Mouse (Mus musculus) CD4-positive, CD25-positive, alpha-beta regulatory T cell, adult 2 months (primary cell): ENCODE data around the gene Clspn.
"Not testable (repeated sequence)": the region's sequence is repeated elsewhere in the genome, so short reads cannot be mapped to it uniquely, and the experiment has no call there.

ENCODE experiments used
- DNase-seq: peaks from one replicate; pipeline ENCODE4 v3.0.0-alpha.2; 2012; ENCODE audit warnings: low read depth, low spot score

The Clspn gene

GRCm38 (mm10) chr4:126556809-126557711 lies at the start of gene Clspn:
Clspn (plus strand) TSS chr4:126556935.
- peak; percentile 91 for DNase-seq

GRCm38 (mm10) chr4:126508110-126508899 lies 48.4 kb upstream of the Clspn start:
- DNase-seq: no peak

GRCm38 (mm10) chr4:126509072-126509471 lies 47.7 kb upstream of the Clspn start:
- no peak for DNase-seq

GRCm38 (mm10) chr4:126511013-126511412 lies 45.7 kb upstream of the Clspn start:
- DNase-seq: no peak

GRCm38 (mm10) chr4:126512308-126513066 lies 44.2 kb upstream of the Clspn start:
- no peak for DNase-seq

GRCm38 (mm10) chr4:126526164-126526563 lies 30.6 kb upstream of the Clspn start:
- DNase-seq: no peak

GRCm38 (mm10) chr4:126526828-126527227 lies 29.9 kb upstream of the Clspn start:
- no peak for DNase-seq

GRCm38 (mm10) chr4:126532292-126532691 lies 24.4 kb upstream of the Clspn start:
- no peak for DNase-seq

- DNase-seq: peak; percentile 28
Observed at GRCm38 (mm10) chr4:126532827-126533728, 23.7 kb upstream of the Clspn start, which contains the start of gene Ago4. Ago4 (minus strand) TSS chr4:126533472.

- DNase-seq: no peak
Observed at GRCm38 (mm10) chr4:126533729-126534070, 23.0 kb upstream of the Clspn start.

- DNase-seq: not testable (repeated sequence)
Observed at GRCm38 (mm10) chr4:126535631-126536030, 21.1 kb upstream of the Clspn start.

- DNase-seq: no peak
Observed at GRCm38 (mm10) chr4:126536865-126537264, 19.9 kb upstream of the Clspn start.

- DNase-seq: no peak
Observed at GRCm38 (mm10) chr4:126540487-126541071, 16.2 kb upstream of the Clspn start.

GRCm38 (mm10) chr4:126542838-126543237 lies 13.9 kb upstream of the Clspn start:
- DNase-seq: no peak

- no peak for DNase-seq
Observed at GRCm38 (mm10) chr4:126545016-126545415, 11.7 kb upstream of the Clspn start.

- no peak for DNase-seq
Observed at GRCm38 (mm10) chr4:126545703-126546102, 11.0 kb upstream of the Clspn start.

GRCm38 (mm10) chr4:126546183-126546582 lies 10.6 kb upstream of the Clspn start:
- DNase-seq: no peak

- DNase-seq: no peak
Observed at GRCm38 (mm10) chr4:126552136-126552535, 4.6 kb upstream of the Clspn start.

GRCm38 (mm10) chr4:126553105-126553504 lies 3.6 kb upstream of the Clspn start:
- DNase-seq: no peak

- no peak for DNase-seq
Observed at GRCm38 (mm10) chr4:126553685-126554084, 3.0 kb upstream of the Clspn start.
